Mouse (Mus musculus): ENCODE data around the gene Fcho1.
"Not testable (repeated sequence)": the region's sequence is repeated elsewhere in the genome, so short reads cannot be mapped to it uniquely, and the experiment has no call there.

Gene Fcho1

GRCm38 (mm10) chr8:71717096-71717495, 8.4 kb downstream of the Fcho1 start:
- no peak for DNase-seq

- DNase-seq, result no peak
These were observed 8.9 kb downstream of the Fcho1 start for GRCm38 (mm10) chr8:71716561-71717053.

- no peak for DNase-seq
These were observed 10.0 kb downstream of the Fcho1 start for GRCm38 (mm10) chr8:71715531-71715930.

DNA sequence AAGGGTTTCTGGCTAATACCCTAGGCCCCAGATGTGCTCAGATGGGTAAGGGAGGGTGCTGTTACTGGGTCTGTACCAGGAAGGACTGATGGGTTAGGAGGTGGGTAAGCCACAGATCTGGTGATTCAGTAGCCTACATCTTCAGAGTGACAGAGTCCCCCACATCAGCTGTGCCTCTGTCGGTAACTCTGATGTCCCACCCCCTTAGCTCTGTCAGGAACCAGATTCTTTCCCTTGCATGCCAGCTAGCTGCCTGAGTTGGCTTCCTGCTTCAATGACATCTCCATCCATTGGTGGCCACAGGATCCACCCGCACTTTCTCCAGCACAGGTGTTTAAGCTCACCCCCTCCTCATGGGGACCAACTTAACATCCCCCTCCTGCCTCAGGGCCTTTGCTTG, 13.9 kb downstream of the Fcho1 start:
- DNase-seq, result no peak

DNA sequence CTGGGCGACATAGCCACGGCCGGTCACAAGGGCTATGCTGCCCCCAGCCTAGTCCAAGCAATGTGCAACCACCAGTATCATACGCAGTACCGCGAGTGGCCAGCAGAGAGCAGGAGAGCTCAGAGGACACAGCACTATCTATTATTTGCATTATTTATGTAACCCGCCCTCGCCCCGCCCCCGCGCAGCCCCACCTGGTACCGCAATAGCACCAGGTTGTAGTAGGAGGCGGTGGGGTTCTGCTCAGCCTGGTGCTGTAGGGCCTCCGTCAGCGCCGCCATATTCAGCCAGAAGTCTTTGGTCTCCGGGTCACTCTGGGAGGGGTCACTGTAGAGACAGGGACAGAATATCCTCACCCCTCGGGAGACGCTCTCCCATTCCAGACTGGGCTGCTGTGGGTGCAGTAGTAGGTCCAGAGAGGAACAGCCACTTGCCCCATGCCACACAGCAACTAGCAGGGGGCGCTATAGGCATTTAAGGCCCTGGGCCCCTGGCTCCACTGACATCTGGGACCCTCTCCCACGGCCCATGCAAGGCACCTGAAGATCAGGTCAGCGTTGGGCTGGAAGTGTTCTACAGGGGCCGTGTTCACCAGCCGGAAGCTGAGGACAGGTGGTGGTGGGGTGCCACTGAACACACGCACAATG, 15.6 kb downstream of the Fcho1 start:
- peak; percentile 93 for DNase-seq

DNA sequence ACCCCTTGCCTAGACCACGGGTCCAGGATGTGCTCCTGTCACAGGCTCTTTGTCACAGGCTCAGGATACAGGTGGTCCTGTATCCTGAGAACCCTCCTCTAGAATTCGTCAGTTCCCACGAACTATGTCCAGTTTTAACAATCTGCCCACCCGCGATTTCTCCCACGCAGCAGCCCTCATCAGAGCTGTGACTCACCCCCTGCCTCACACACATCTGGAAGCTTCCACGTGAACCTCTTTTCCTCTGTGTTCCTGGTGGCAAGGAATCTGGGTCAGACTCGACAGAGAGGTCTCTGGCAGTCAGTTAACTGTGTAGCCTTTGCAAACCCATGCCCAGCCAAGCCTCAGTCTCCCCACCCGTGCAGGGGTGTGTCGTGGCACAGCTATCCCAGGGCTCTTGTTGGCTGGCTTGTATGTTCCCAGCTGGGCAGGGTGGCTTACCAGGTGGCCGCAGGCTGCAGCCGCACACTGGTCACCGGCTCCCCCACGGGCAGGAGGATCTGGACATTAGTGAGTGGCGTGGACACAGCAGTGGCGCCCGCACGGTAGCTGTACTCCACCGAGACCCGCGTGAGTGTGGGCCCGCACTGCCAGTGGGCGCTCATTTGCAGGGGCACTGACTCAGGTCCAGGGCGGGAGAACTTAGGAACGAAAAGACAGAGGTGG, 16.2 kb downstream of the Fcho1 start:
- DNase-seq, result no peak

GRCm38 (mm10) chr8:71707874-71708273, 17.6 kb downstream of the Fcho1 start:
- no peak for DNase-seq

DNA sequence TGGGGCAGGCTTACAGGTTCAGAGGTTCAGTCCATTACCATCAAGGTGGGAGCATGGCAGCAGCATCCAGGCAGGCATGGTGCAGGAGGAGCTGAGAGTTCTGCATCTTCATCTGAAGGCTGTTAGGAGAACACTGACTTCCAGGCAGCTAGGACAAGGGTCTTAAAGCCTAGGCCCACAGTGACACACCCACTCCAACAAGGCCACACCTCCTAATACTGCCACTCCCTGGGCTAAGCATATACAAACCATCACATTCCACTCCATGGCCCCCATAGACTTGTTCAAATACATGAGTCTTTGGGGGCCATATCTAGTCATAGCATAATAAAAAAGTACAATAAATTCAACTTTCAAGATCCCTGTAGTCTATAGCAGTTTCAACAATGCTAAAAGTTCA, 22.1 kb downstream of the Fcho1 start:
- DNase-seq, result not testable (repeated sequence)

GRCm38 (mm10) chr8:71702923-71703322, 22.6 kb downstream of the Fcho1 start:
- no peak for DNase-seq

GRCm38 (mm10) chr8:71702087-71702432, 23.5 kb downstream of the Fcho1 start:
- no peak for DNase-seq

GRCm38 (mm10) chr8:71701414-71702086, 24.0 kb downstream of the Fcho1 start, which contains the start of gene B3gnt3:
TSS of gene B3gnt3 (minus strand) at chr8:71701789.
- DNase-seq, result no peak

DNA sequence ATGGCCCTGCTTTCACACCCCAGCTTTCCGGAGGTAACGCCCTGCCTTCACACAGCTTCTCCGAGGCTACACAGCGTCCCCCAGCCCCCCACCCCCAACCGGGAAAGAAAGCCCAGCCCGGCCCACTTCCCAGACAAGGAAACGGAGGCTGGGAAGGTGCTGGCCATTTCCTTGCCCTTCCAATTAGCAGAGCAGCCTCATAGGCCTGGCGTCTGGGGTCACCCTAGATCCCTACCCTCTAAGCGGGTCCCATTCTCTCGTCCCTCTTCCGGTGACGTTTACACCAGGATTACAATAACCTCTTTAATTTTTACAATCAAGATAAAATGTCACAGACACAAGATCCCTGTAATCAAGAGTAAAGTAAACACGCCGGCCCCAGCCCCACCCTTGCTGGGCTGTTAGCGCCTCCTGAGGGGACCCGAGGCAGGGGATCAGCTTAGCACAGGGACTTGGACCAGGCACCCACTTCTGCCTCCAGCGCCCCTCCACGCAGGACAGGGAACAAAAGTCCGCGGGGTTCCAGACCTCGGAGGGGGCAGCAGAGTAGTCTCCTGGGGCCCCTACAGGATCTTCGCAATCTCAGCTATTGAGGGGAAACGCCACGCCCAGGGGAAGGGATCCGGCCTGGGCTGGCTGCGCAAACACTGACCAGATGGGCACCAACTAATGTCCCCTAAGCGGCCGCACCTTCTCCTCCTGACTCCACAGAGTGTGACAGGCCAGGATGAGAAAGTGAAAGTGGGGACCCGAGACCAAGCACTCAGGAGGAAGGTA, 24.8 kb downstream of the Fcho1 start:
- no peak for DNase-seq

- DNase-seq, result not testable (repeated sequence)
These were observed 30.1 kb downstream of the Fcho1 start for GRCm38 (mm10) chr8:71695456-71695855.

DNA sequence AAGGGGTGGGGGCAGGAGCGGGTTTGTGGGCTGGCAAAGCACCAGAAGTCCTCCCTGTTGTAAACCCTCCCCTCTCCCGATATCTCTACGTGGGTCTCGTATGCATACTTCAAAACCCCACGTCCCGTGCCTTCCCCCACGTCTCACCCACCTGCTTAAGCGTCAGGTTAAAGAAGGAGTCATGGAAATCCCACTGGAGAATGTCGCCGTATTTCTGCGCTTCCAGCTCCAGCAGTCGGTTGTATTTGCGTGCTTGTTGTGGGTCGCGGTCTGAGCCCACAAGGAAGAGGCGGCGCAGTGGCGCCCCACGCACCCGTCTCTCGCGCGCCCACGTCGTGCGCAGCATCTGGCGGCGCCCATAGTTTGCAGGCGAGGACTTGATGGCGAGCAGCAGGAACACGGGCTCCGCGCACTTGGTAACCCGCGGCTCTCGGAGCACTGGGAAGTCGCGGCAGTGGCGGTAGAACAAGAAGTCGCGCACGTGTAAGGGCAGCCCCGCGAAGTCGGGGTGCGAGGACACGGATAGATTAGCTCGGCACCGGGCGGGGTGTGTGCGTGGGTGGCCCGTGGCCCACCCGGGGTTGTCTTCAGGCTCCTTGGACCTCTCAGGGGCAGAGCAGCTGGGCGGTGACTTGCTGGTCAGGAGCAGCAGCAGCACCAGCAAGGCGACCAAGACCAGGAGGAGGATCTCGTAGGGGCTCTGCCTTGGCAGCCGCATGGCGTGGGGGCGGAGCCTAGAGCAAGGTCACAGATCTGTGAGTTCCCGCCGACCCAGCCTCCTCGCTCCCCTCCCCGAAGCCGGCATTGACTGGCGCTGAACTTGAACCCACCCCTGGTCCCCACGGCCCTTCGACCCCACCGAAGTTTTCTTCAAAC, 32.1 kb downstream of the Fcho1 start:
- no peak for DNase-seq

GRCm38 (mm10) chr8:71692509-71692908, 33.0 kb downstream of the Fcho1 start:
- DNase-seq, result no peak

GRCm38 (mm10) chr8:71689028-71689427, 36.5 kb downstream of the Fcho1 start, which contains the start of gene Insl3:
TSS of gene Insl3 (plus strand) at chr8:71689214.
- DNase-seq, result no peak

GRCm38 (mm10) chr8:71687616-71688015, 37.9 kb downstream of the Fcho1 start:
- no peak for DNase-seq

GRCm38 (mm10) chr8:71686143-71686734, 39.3 kb downstream of the Fcho1 start:
- no peak for DNase-seq

DNA sequence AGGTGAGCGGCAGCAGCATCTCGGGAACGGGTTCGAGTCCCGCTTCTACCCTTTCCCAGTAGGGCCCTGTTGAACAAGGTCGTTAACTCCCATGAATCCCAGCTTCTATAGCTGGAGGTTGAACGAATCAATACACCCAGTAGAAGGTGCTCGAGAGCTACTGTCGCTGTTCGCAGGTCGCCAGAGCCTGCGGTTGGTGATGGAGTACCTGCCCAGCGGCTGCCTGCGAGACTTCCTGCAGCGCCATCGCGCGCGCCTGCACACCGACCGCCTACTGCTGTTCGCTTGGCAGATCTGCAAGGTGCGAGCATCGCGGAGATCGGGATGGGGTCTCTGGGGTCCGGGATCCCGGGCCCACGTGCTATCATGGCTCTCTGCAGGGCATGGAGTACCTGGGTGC, 39.9 kb downstream of the Fcho1 start:
- no peak for DNase-seq

GRCm38 (mm10) chr8:71684701-71685100, 40.8 kb downstream of the Fcho1 start:
- no peak for DNase-seq

DNA sequence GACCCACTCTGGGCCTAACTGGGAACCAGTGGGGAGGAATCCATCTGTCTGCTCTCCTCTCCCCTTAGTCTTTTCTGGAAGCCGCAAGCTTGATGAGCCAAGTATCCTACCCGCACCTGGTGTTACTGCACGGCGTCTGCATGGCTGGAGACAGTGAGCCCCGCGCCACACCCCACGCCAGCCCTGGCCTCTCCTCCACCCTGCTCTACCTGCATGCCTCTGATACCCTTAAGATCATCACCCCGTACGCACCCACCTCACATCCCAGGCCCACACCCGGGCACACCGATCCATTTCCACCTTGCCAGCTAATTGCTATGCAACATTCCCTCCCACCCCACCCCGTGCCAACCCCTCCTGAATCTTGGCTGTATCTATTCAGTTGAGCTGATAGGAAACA, 42.7 kb downstream of the Fcho1 start:
- DNase-seq, result no peak
